Mouse (Mus musculus) naive thymus-derived CD4-positive, alpha-beta T cell, adult 2 months (primary cell): ENCODE measurements around the gene Gfra1.

Experiments used
- DNase-seq: peaks from one replicate; pipeline ENCODE4 v3.0.0-alpha.2; 2011; ENCODE audit warnings: low read depth

Gene Gfra1

GRCm38 (mm10) chr19:58393121-58393520 lies 62.6 kb downstream of the Gfra1 start:
- no peak for DNase-seq

DNA sequence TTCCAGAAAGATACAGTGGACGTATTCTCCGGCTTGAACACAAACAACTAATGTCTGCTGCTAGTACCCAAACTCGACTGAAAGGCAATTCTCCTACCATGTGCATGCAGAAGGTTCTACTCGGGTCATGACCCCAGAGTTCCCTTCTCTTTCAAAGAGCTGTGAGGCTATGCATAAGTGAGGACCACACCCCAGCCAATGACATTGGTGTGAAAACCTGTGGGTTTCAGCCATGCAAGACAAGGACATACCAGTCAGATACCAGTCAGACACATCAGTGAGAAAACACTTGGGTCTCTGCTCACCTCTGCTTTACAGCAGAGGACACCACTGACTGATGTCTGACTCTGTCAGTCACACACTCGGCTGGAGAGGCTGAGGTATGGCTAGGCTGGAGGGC lies 63.9 kb downstream of the Gfra1 start:
- no peak for DNase-seq

GRCm38 (mm10) chr19:58389466-58389865 lies 66.2 kb downstream of the Gfra1 start:
- DNase-seq = no peak

GRCm38 (mm10) chr19:58388851-58389447 lies 66.8 kb downstream of the Gfra1 start:
- DNase-seq = no peak

DNA sequence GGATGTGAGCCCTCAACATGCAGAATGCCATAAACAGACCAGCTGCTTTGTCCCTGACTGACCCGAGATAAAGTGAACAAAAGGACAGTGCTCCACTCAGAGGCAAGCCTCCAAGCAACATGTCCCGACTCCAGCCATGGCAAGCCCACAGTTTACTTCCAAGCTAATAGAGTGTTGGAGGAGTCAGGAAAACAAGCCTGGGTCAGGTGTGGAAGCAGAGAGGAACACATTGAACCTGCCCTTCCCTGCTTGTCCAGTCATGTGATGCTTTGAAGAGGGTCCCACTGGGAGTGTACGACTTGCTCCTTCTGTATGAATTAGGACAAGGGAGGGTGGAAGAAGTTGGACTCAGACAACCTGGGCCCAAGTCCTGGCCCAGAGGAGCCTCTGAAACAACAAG lies 72.4 kb downstream of the Gfra1 start:
- DNase-seq = no peak

GRCm38 (mm10) chr19:58382535-58382934 lies 73.2 kb downstream of the Gfra1 start:
- DNase-seq = no peak

DNA sequence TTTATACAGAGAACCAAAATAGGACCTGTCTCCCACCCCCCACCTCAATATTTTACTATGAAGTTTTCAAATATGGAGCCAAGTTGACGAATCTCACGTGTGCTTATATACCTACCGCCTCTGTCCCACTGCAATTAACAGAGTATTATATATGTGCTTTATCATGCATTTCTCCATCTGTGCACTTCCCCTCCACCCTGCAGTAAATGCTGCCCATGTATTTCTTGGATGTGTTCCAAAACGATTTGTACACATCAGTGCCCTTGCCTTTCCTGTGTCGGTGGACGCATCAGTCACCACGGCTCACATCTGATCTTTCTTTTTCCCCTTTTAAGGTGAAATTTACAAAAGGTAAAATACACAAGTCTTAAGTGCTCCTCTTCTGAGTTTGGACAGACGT lies 77.7 kb downstream of the Gfra1 start:
- DNase-seq = no peak

GRCm38 (mm10) chr19:58376675-58377102 lies 79.0 kb downstream of the Gfra1 start:
- peak; percentile 17 for DNase-seq

DNA sequence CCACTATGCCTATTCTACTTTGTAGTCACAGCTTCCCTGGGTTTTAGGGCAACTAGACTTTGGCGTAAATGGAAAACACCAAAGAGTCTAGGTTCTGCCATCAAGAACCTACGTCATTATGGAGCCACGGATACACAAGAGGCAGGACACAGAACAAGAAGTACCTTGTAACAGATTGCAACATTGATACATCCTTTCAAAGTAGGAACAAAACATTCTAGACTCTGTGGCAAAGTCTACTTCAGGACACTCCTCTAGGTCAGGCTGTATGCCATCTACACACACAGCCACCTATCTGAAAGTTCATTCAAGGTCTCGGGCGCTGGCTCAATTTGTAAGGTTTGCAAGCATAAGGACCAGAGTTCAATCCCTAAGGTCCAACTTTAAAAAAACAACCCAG lies 81.1 kb downstream of the Gfra1 start:
- no peak for DNase-seq

DNA sequence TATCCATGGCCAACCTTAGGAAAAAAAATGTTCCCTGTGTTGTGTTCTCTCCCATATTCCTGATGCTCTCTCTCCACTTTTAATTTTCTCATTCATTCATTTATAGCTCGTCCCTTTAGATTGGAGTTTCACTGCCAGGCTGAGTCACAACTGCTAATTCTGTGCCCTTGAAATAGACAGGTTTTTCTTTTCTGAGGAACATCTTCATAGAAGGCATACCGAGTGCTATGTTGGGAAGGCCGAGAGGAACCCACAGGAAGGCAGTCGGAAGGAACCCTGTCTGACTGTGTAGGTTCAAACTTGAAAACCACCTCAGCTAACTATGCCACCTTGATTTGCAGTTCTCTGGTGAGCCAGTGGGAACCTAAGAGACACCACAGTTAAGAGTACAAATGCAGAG lies 81.6 kb downstream of the Gfra1 start:
- DNase-seq = no peak

GRCm38 (mm10) chr19:58368513-58368912 lies 87.2 kb downstream of the Gfra1 start:
- no peak for DNase-seq

DNA sequence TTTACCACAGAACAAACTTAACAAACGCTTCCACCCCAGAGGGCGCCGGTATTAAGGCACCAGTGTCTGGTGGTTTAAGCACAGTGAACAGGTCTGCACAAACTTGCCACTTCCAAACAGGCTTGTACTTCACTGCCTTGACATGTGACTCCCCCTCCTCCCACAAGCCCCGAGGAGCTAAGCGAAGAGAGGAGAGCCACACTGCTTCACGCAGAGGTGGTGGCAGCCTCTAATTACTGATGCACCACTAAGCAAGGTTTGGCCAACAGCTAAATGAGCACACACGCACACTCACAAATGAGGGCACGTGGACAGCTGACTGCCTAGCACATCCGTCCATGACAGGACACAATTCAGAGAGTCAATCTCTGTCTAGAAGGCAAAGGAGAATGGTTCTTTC lies 91.0 kb downstream of the Gfra1 start:
- no peak for DNase-seq

DNA sequence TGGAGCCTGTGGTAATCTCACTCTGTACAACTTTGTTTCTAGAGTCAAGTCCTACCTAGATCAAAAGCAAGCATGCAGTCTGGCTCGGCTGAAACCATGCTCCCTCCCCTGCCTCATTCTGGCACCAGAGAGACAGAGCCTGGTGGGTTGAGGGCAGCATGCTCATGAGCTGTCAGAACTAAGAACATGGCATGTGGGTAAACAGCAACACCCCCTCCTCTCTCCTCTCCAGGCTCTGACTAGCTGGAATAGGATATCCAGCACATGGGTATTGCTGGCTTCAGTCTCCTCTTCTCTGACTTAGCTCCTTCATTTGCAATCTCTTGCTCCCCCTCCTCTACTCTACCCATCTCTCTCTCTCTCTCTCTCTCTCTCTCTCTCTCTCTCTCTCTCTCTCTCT lies 94.7 kb downstream of the Gfra1 start:
- DNase-seq = no peak

DNA sequence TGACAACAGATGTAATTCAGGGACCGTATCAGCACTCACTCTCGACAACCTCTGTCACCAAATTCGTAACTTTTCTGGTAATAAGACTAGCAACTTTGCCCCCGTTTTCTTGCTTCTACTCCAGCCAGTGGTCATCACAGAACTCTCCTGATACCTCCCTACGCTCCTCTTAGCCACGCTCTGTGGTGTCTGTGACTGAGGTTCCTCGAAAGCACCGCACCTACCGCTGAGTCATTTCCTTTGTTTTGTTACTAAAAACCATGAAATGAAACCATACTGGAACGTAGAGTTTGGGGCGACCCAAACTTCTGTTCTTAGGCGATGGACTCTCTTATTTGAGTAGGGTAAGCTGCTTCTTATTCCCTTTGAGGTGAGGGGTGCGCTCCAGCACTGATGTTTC lies 97.6 kb downstream of the Gfra1 start:
- DNase-seq = no peak

DNA sequence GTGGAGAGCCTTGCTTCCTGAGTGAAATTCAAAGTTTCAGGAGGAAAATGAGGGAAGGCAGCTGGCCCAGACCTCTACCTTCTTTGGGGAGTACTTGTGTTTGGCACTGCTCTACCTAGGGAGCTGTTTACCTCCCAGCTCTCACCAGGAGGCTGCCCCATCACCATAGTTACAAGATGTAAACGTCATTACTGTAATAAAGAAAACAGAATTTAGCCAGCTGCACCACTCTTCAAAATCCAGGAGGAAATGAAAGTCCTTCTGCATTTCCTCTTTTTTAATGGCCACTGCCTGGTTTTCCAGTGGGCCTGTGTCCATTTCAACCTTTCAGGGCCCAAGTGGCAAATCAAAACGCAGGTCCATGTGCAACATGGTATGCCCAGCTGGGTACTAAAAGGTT lies 101.8 kb downstream of the Gfra1 start:
- no peak for DNase-seq

DNA sequence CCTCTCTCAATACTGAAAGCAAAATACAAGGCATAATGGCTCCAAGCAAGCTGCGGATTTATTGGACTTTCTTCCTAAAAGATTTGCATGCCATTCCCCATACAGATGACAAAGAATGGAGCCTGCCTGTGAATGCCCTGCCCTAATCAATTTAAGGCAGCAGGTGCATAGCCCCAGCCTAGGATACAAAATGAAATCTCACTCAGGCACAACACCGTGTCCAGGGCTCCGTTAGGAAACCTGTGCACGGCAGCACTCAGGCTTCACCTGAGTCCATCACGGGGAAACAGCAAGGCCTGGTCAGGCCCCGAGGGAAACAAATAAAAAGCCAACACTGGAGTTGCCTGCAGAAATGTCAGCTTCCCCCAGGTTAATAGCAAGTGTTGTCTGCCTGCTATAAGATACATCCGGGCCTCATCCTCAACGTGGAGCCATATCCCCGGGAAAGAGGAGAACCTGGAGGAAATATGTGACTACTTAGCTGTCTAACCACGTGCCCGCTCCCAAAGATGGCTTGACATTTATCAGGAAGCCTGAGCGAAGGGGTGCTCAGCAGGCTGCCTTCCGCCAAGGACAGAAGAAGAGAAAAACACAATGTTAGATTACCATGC lies 102.3 kb downstream of the Gfra1 start:
- no peak for DNase-seq

DNA sequence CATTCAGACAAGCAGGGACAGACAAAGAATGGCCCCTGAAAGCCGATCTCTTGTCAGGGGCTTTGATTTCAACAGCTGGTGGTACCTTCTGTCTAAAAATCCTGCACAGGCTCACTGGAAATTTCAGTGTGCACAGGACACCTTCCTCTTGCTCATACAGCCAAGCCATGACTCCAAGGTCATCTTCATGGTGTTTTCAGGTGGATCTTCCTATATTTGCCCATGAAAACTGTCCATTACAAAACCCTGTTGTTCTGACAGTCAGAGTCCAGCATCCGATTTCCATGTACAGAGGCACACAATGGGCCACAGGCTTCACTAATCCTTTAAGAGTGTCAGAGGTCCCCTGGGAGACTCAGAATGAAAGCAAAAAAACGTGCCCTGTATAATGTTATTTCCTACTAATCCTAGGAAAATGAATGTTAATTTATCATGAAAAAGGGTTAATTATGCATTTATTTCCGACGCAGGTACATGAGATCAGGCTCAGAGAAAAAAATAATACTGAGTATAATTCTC lies 105.8 kb downstream of the Gfra1 start:
- no peak for DNase-seq

- no peak for DNase-seq
Measured at GRCm38 (mm10) chr19:58345137-58345536, 110.6 kb downstream of the Gfra1 start.

DNA sequence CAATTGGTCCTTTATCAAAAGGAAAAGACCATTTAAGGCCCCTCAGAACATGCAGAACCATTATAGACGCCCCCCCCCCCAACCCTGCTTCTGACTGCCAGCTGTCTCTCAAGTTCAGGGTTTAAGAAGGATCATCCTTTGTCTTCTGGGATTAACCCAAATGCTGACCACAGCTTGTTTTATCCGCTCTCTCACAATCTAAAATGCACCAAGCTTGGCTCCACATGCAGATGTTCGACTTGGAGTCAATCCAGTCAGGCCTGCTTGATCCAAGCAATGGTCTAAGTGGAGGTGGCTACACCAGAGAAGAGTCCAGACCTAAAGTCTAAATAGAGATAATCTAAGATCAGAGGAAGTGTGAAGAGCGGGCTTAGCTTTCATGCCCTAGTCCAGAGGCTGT lies 114.4 kb downstream of the Gfra1 start:
- no peak for DNase-seq

GRCm38 (mm10) chr19:58340221-58340620 lies 115.5 kb downstream of the Gfra1 start:
- no peak for DNase-seq

DNA sequence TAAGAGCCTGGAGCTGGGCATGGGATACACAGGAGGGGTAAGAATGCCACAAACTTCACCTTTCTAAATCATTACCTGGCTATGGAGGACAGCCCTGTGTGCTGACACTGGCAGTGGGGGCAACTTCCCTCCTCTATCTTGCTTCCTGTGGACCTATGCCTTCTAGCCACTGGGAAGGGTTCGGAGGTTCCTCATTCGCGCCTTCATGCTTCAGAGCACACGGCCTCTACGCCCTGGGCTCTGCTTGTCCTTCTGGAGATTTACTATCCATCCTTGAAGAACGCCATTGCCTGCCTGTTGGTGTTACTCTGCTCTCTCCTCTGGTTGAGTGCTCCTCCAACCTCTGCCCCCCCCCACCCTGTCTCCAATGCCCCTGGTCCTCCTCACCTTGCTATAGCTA lies 118.9 kb downstream of the Gfra1 start:
- DNase-seq = no peak

GRCm38 (mm10) chr19:58335585-58336530 lies 119.9 kb downstream of the Gfra1 start:
- DNase-seq = no peak

DNA sequence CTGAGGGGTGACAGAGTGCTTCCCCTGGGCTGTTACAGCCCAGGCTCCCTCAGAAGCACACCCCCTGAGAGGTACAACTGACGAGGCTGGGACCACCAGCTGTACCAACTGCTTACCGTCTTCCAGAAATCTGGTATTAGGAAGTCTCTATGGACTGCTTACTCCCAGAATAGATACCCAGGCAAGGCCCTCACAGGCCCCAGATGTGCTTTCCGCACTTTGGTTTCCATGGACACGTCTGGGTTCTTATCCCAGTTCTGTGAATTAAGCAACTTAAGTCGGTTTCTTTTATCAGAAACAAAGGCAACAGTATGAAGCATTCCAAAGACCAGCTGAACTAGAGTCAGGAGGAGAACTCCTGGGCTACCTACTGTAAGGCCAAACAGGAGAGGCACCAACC lies 126.4 kb downstream of the Gfra1 start:
- no peak for DNase-seq
